Mouse (Mus musculus) left cerebral cortex, postnatal 10 days (tissue): ENCODE data around the gene 1700011L22Rik. TPM values are rescaled to one million over a fixed set of nuclear protein-coding genes. Genes with fewer than 3 reads are reported as not detected.
A peak's percentile ranks its signal among the peaks of the same experiment; 100 is the strongest.

Source experiments
- DNase-seq, 2 experiments: peaks; one replicate each; pipeline ENCODE4 v3.0.0; 2021 to 2022; ENCODE audit warnings: low spot score in 2 of 2, mixed read lengths in 1 of 2; ENCODE audit errors: extremely low spot score in 1 of 2
- intact Hi-C: fragments of 180-260 bp; cut with DNase I; formaldehyde crosslinking; loops from one replicate; pipeline ENCODE4 v1.15.1; 2025
- total RNA-seq, 2 experiments: library from RNA; stranded (reverse); gene quantifications; 2 replicates each; pipeline ENCODE4 v1.2.3; 2021

1700011L22Rik gene
- not detected for total RNA-seq

DNA sequence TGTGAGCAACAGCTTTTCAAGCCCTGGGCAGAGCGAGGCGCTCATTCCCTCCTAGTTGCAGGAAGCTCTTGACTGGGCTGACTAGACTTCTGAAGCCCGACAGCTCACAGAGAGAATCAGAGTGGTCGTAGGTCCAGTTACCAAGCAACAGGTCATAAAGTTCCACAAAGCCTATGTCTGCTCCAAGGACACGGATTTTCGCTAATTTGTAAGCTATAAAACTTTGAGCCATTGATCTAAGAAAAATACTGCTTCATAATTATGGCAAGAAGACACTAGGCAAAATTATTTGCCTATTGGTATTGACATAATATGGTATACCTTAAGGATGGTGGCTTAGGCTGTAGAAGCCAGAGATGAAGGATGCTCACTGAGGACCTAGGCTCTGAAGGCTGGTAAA is at the start of gene 1700011L22Rik:
Gene 1700011L22Rik (minus strand): TSS at position 101 of the 400 bp plus-strand sequence.
- intact Hi-C loops, result no loop called here
- no peak for DNase-seq

DNA sequence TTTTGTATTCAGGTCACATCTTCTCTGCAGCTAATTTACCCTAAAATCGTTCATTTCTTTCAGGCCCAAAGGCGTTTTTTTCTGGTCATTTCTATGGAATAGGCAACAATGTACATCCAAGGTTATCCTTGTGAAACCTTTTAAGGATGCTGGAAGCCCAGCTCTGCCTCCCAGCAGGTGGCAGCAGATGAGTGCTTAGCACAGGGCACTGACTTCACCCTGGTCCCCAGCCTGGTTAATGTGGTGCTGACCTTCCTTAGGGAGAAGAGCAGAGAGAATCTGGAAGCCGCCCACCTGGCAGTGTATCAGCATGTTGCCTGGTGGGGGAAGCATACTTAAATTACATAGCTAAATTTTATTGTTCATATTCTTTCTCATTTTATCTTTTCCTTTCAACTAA is 49.4 kb upstream of the 1700011L22Rik start:
- peak; percentile 51 to 81 for DNase-seq
- intact Hi-C loops, result loop anchor here (2.0 to 5.0 kb wide), 4 partner anchors 100 to 1235 kb away; partner anchors contain the start of gene Smad1

DNA sequence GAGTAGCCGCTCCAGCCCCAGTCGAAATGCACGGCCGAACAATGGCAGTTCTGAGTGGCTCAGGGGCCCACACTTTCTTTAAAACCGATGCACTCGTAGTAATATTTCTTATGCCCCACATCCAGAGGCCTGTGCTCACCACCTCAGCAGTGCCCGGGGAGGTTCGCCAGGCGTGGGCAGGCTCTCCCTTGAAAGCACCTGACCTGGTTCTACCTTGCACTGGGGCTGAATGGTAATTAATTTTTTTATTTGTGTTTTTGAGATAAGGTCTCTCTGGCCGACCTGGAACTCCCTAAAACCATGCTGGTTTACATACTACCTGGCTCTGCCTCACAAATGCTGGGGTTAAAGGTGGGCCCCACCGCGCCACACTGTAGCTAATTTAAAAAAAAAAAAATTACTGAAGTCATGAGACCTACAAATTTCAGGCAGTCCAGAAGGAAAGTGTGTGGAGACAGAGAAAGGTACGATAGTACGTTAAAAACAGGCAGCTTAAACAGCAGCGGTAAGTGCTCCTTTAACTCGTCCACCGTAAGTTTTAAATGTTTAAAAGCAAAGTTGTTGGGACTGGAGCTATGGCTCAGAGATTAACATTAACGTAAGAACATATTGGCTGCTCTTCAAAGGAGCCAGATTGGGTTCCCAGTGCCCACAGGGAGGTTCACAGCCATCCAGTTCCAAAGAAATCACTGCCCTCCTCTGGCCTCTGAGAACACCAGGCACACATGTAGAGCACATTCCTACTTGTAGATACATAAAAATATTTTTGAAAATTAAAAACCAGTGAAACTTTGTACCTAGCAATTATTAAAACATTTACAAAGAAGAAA is 47.1 kb upstream of the 1700011L22Rik start:
- intact Hi-C loops, result loop anchor here (5.0 kb wide), 3 partner anchors 102 to 1233 kb away; partner anchors contain the start of gene Smad1
- no peak for DNase-seq

DNA sequence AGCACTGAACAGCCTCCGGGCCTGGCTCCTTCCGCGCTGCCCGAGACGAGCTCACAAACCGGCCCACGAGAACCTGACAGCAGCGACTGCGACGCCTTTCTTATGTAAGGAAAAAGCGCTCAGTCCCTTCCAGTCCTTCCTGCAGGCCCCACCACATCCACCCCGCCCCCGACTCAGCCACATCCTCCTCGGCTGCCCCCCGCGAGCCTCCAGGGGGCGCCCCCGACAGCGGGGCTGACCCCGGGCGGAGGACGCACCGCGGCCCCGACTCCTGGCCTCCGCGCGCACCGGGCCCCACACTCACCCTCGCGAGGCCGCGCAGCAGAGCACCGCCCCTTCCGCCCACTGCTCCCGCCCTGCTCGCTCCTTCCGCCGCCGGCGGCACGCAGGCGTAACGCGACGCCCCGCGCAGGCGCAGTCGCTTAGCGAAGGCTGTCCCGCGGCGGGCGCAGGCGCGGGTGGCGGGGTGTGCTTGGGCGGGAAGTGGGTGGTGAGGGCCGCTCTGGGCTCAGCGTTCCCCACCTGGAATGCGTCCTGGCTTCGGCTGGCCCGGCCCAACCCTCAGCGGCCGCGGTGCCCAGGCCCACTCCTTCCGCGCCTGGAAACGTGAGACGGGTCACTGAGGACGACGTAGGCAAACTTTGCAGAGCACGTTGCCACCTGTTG is 46.4 kb upstream of the 1700011L22Rik start, which contains the start of gene Mmaa:
Gene Mmaa (minus strand): TSS at position 328 of the 666 bp plus-strand sequence.
- intact Hi-C loops, result loop anchor here (5.0 kb wide), 4 partner anchors 103 to 1232 kb away; partner anchors contain the start of genes Smad1 and Zfp827
- DNase-seq, result peak; percentile 92 to 99

DNA sequence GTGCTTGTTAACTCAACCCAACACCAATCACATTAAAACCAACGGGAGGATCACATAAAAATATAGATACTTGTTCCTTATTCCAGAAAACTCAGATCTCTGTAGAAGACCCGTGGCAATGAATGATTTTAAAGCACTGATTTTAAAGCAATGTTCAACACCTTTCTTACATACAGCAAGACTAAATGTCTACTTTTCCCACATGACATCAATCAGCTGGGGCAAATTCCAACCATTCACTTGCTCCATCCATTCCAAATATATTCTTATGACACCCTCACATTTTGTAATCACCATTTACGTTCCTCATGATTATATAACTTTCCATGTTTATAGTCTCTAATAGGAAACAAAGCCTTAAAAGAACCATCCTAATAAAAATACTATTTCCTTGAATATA is 45.5 kb upstream of the 1700011L22Rik start:
- intact Hi-C loops, result loop anchor here (5.0 kb wide), 1 partner anchor 267 kb away; the partner anchor contains the start of gene Zfp827
- no peak for DNase-seq

DNA sequence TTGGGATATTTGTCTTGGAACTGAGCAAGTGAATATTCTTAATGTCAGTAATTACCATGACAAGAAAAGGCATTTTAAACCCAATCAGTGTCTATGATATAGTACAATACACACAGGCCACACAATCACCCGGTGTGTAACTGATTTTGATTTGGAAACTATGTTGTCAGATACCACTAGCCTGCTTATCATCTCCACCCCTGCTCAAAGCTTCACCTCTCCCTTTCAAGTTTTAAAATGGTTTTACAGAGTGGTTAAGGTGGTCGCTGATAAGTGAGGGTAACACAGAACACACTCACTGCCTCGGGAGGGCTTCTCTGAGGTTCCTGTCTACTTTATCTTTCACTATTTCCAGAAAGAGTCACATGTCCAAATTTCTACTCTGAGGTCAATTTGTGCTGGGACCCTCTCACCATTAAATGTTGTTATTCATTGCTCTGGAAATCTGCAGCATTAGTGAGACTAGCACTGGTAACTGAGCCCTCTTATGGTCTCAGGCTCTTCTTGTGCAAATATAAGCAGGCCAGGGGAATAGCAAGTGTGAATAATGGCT is 44.4 kb upstream of the 1700011L22Rik start:
- no peak for DNase-seq
- intact Hi-C loops, result loop anchor here (5.0 kb wide), 1 partner anchor 265 kb away; the partner anchor contains the start of gene Zfp827

DNA sequence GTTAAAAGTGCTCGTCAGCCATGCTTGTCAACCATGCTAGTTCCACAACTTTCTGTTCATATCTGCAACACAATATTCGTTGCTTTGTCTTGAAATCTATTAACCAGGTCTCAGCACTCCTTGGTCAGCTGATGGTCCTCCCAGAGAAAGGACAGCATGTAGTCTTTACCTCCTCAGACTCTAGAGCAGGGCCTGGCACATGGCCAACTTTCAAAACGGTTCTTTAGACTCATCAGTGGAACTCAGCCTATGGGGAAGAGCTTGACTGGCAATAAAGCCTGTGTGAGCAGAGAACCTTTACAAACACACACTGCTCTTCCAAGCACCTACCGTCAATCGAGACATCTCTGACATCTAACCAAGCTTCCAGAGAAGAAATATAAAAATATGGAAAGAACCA is 41.2 kb upstream of the 1700011L22Rik start:
- intact Hi-C loops, result no loop called here
- peak in 1 of 2 experiments; percentile 41 for DNase-seq

DNA sequence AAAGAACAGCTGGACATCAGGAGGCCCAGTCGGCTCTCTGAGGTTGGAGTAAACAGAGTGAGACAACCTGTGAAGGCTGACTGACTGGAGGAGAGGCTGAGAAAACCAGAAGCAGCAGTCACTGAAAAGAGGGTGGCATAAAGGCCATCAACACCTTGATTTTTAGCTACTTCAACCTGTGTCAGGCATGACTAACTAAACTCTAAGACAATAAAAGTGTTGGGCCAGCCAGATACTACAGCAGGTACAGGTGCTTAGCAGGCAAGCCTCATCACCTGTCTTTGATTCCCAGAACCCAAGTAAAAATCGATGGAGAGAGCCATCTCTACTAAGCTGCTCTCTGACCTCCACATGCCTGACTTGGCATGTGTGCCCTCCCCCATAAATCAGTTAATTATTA is 40.3 kb upstream of the 1700011L22Rik start:
- intact Hi-C loops, result no loop called here
- no peak for DNase-seq

DNA sequence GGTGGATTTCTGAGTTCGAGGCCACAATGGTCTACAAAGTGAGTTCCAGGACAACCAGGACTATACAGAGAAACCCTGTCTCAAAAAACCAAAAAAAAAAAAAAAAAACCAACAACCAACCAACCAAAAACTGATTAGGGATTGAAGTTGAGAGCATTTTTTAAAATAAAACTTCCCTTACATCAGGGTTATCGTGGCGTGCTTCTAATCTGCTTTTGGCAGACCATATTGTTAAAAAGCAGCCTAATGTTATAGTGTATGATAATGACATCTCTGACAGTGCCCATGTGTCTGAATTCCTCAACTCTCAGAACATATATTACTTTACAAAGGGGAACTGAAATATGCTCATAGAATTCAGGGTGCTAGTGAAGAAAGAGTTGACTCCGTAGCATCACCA is 39.9 kb upstream of the 1700011L22Rik start:
- DNase-seq, result no peak
- intact Hi-C loops, result no loop called here

DNA sequence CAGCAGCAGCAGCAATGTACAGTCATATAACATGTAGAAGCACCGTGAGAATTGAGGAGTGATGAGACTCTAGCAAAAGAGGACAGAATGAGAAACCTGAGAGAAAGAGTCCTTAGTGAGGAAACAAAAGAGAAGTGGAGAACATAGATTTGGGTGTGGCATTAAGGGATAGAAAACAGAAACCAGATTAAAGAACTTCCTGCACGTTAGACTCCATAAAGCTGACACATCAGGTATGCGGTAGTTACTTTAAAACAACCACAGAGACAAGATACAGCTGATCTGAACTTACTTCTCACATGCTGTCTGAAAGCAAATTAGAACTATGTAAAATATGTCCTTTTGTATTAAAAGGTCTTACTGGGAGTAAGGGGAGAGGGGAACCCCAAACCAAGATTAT is 38.1 kb upstream of the 1700011L22Rik start:
- DNase-seq, result no peak
- intact Hi-C loops, result no loop called here

DNA sequence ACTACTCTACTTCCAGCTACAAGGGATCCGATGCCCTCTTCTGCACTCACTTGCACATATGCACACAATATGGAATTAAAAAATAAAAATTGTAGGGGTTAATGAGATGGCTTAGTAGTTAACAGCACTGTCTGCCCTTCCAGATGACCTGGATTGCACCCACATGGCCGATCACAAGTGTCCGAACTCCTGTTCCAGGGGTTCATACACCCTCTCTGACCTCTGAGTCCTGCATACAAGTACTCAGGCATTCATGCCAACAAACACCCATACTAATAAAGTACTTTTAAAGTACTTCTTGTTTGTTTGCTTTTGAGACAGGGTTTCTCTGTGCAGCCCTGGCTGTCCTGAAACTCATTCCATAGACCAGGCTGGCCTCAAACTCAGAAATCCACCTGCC is 36.3 kb upstream of the 1700011L22Rik start:
- DNase-seq, result no peak
- intact Hi-C loops, result no loop called here

DNA sequence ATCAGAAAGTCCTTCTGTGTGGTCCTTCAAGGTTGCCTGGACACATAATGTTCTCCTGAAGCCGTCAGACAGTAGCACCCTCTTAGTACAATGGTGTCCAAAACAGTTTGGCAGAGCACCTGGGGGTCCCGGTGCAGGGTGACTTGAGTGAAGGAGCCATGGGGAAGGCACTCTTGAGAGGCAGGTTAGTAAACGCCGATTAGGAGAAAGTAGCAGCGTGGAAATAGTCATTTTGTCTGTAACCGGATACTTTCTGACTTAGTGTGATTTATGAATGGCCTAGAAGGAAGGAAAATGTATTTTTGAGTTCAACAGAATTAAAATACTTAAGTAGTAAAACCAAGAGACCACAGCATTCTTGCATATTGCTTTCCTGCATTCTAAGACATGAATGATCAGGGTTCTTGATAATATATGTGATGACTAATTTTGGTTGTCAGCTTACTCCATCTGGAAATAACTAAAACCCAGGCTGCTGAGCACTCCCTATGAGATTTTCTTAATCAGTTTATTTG is 33.1 kb upstream of the 1700011L22Rik start:
- intact Hi-C loops, result no loop called here

DNA sequence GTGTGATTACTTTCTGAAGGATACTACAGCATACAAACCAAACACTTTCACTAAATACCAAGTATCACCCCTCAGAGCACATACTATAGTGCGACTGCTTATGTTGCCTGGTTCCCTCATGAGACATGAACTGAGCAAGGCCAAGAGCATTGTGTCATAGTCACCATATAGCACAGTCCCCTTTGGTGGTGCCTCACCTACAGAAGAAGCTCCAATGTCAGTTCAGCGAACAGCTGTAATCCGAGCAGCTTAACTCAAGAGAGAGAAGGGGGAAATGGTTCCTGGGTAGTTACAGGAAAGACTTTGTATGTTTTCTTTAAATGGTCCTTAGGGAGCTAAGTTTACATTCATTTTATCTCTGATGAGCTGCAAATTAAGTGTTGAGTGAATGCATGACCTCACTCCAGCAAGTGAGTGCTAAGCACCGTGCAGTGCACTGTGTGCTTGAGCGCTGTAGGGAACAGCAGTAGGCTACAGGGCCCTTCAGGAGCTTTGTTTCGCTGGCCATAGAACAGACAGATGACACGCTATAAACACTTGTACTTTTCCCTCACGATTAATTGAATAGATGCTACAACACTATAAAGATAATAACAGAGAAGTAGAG is 29.0 kb upstream of the 1700011L22Rik start:
- intact Hi-C loops, result no loop called here
- no peak for DNase-seq

More for the DNA sequence above, 33.1 kb upstream of the 1700011L22Rik start:
- DNase-seq, result no peak

DNA sequence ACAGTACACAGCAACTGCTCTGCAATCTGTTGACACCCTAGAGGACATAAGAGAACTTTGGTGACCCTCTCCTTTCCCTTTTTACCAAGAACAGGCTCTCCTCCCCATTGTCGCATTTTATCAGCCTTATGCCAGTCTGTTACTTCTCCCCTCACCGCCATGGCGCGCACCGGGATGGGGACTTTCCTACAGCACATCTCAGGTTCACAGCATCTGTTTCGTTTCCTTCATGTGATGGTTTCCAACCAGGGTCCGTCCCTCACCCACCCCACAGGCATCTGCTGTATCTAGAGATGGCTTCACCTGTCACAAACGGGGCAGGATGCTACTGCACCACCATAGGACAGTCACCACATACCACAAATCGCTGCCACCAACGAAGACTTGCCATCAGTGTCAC is 26.6 kb upstream of the 1700011L22Rik start:
- intact Hi-C loops, result no loop called here
- DNase-seq, result no peak

DNA sequence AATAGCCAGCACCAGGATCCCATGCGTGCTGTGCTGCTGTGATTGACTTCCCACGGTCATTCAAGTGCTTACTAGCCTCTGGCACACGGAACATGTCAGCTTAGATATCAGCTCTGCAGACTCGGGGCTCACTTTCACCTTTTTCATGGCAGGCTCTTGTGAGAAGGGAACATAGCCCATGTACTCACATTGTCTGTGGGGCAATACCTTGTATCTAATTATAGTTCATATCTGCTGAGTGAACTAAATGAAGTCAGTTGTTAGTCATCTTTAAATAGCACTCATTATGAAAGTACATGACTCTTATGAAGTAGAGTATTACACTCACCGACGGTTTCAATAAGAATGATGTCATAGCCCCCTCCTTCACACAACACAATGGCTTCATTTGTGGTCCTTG is 25.4 kb upstream of the 1700011L22Rik start:
- no peak for DNase-seq
- intact Hi-C loops, result no loop called here

DNA sequence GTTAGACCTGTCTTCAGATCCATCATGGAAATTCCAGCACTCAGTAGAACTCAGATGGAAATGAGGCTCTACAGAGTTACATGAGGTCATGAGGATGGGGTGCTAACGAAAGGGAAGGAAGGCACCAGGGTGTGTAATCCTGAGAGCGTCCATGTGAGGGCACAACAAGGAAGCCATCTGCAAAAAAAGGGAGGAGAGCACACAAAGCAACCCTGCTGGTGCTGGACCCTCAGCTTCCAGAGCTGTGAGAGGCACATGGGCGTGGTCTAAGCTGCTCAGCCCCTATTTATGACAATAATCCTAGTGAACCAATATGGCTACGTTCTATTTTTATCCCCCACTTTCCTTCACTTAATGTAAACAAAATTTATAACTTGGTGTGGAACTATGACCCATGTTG is 24.3 kb upstream of the 1700011L22Rik start:
- intact Hi-C loops, result no loop called here
- no peak for DNase-seq

DNA sequence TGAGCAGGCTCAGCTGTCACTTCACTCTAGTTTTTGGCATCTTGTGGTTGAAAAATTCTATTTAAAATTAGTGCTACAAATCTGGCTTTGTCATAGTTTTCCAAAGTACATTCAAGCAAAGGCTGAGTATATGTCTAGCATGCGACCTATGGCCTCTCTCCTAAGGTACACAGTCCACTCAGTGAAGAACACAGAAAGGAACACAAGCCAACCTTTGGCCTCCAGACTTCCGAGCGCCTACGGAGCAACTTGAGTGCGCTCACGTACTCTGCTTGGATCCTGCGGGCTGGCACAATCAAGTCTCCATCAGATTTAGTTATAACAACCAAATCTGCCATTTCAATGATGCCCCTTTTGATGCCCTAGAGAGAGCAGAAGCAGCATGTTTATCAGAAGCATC is 20.6 kb upstream of the 1700011L22Rik start:
- intact Hi-C loops, result no loop called here

DNA sequence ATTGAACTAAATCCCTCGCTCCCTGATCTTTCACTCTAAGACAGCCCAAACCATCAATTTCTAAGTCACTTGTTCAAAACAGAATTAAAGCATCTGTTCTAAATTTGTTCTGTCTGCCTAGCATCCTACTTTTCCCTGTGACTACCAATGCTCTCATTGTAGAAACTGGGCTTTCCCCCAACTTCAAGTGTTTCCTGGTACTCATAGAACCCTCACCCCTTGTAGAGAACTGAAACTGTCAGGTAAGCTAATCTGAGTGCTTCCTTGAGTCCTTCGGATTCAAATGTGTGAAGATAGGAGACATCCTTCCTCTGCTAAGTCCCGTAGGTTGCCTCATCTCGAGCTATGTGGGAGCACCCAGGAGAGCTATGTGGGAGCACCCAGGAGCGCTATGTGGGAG is 13.6 kb upstream of the 1700011L22Rik start:
- DNase-seq, result no peak
- intact Hi-C loops, result no loop called here

More for the DNA sequence above, 20.6 kb upstream of the 1700011L22Rik start:
- no peak for DNase-seq
